Mouse (Mus musculus) testis, adult 2 months (tissue): ENCODE measurements at regions not wholly inside any gene's neighbourhood (a gene's known extent, or its start where the extent isn't known, plus 50 kb on each side); places are given as distances from the start of the nearest gene placed in this dataset.

Experiments
- H3K27ac ChIP-seq: fragments of 200-500 bp; 2 replicates; pipeline ENCODE4 v1.5.1; 2012; ENCODE audit warnings: low read depth, low read length; ENCODE audit not compliant: control insufficient read depth, insufficient read depth
- H3K27me3 ChIP-seq: fragments of 200-500 bp; 2 replicates; pipeline ENCODE4 v1.6.1; 2012; ENCODE audit warnings: mild to moderate bottlenecking, low read length, moderate library complexity; ENCODE audit not compliant: control insufficient read depth, insufficient read depth
- H3K36me3 ChIP-seq: fragments of 200-500 bp; 2 replicates; pipeline ENCODE4 v1.6.1; 2012; ENCODE audit warnings: mild to moderate bottlenecking, low read length; ENCODE audit not compliant: control insufficient read depth, insufficient read depth
- H3K4me1 ChIP-seq: fragments of 200-500 bp; 2 replicates; pipeline ENCODE4 v1.6.1; 2012; ENCODE audit warnings: low read length; ENCODE audit not compliant: control insufficient read depth, insufficient read depth
- H3K4me3 ChIP-seq: fragments of 200-500 bp; 2 replicates; pipeline ENCODE4 v1.5.1; 2012; ENCODE audit warnings: low read depth, mild to moderate bottlenecking, low read length, moderate library complexity, mixed read lengths; ENCODE audit not compliant: control insufficient read depth
- CTCF ChIP-seq: fragments of 200-500 bp; IDR thresholded peaks from 2 replicates; pipeline ENCODE4 v1.5.1; 2012; ENCODE audit warnings: low read depth, mild to moderate bottlenecking, inconsistent platforms, low read length, moderate library complexity; ENCODE audit not compliant: control insufficient read depth, insufficient read depth, insufficient replicate concordance
- POLR2A ChIP-seq: fragments of 200-500 bp; IDR thresholded peaks from 2 replicates; pipeline ENCODE4 v1.6.1; 2012; ENCODE audit warnings: low read depth, mild to moderate bottlenecking, inconsistent platforms, low read length, moderate library complexity; ENCODE audit not compliant: control insufficient read depth

DNA sequence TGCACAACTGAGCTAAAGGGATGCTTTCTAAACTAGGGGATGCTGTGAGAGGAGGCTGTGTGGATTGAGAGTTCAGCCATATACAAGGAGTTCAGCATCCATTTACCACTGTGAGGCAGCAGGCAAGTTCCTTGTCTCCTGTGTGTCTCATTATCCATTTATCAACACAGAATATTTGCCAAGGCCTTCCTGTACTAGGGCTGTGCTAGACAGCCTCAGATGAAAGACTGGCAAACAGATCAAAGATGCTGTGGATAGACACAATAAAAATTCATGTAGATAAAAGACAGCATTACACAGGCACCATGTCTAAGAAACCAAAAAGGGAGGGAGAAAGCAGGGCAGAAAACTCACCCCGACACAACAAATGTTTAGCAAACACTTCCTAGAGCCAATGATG lies 91.5 kb upstream of the Fmo9 start:
- H3K36me3 ChIP-seq, result no peaks in the 10 kb centered on the region
- H3K4me3 ChIP-seq, result no peak overlapping the region
- H3K4me1 ChIP-seq, result no peaks in the 10 kb centered on the region
- TF ChIP-seq CTCF (no peak), POLR2A (no peak)
- H3K27ac ChIP-seq, result no peak overlapping the region
- no peaks in the 10 kb centered on the region for H3K27me3 ChIP-seq

DNA sequence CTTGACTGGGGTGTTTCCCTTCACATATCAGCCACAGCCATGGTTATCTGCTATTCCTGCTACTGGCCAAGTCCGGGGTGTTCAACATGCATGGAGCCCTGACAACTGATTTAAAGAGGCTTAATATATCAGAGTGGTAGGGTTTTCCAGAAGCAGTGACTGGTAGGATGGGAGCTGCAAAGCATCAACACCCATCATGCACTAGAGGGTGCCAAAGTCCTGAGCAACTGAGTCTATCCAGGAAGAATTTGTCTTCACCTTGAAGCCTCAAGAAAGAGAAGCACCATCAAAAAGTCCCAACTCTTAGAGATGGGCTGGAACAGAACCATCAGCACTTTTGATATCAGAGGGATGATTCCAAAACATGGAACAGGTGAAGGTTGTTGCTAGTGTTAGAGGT lies 100.5 kb upstream of the Fmo9 start:
- TF ChIP-seq CTCF (no peak), POLR2A (no peak)
- H3K27ac ChIP-seq, result no peak overlapping the region
- H3K27me3 ChIP-seq, result no peaks in the 10 kb centered on the region
- no peaks in the 10 kb centered on the region for H3K36me3 ChIP-seq
- no peaks in the 10 kb centered on the region for H3K4me1 ChIP-seq
- H3K4me3 ChIP-seq, result no peak overlapping the region

DNA sequence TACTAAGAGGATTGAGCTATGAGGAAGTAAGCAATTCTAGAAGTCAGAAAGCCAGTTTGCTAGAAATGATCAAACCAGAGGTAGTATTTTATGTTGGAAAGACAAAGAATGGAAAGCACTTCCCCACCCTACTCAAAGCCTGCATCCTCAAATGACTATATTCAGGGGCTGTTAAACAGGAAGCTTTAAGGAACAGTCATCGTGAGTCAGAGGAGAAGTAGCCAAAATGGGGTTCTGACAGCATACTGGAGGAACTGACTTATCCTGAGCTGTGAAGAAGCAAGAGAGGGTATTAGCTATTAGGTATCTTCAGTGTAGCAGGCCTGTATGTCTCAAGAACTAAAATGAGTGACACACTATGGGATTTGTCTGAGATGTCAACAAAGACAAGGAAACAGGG lies 106.3 kb upstream of the Fmo9 start:
- Histone ChIP-seq H3K36me3 (no peaks in the 10 kb centered on the region), H3K27ac (no peak overlapping the region), H3K27me3 (no peaks in the 10 kb centered on the region), H3K4me3 (no peak overlapping the region), H3K4me1 (no peaks in the 10 kb centered on the region)
- TF ChIP-seq POLR2A (no peak), CTCF (no peak)

DNA sequence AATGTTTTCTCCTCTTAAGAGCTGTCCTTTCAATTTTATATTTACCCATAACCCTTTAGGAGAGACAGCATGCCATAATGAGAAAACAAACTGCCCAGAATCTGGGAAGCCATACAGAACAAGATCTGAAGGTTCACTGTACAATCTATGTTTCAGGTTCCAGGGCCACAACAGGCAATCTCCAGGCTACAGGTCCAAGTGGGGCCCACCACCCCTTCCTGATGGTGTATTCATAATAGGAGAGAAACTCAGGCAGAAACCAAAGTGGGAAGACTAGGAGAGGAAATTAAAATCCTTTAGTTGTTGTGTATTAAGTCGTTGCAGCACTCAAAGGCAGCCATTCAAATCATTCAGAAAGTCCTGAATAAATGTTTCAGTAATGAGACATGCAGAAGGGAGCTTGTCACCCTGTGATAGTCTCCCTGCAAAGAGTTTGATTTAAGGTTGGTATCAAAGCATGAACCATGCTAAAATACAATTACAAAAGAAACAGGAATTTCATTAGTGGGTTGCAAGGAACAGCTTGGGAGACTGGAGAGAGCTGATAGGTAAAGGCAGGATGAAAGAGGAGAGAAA lies 107.3 kb upstream of the Fmo9 start:
- no peak for TF ChIP-seq CTCF
- TF ChIP-seq POLR2A, result no peak
- Histone ChIP-seq H3K27ac (no peak overlapping the region), H3K4me1 (no peaks in the 10 kb centered on the region), H3K27me3 (no peaks in the 10 kb centered on the region), H3K4me3 (no peak overlapping the region), H3K36me3 (no peaks in the 10 kb centered on the region)

DNA sequence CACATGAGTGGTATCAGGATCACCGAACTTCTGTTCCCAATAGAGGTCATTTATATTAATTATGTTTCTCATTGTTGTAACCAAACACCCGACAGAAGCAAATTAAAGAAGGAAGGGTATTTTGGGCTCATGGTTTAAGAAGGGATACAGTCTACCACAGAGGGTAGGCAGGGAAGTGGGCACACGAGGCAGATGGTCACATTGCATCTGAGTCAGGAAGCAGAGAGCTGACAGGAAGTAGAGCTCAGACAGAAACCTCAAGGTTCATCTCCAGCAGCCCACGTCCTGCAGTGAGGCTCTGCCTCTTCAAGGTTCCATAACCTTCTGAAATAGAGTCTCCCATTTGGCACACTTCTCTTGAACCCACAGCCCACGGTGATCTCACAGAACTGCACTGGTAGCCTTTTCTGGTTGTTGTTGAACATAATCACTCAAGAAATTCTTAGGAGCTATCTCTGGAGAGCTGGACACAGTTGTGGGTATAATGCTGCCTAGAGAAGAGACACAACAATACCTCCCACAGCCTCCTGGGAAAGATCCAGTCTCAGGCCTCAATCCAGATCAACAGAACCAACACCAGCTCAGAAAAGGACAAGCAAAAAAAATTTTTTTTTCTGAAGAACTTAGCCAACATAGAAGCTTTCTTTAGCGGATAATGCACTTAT lies 111.5 kb upstream of the Fmo9 start:
- Histone ChIP-seq H3K4me1 (no peaks in the 10 kb centered on the region), H3K4me3 (no peak overlapping the region), H3K36me3 (no peaks in the 10 kb centered on the region), H3K27ac (no peak overlapping the region), H3K27me3 (no peaks in the 10 kb centered on the region)
- TF ChIP-seq CTCF, result no peak
- no peak for TF ChIP-seq POLR2A

DNA sequence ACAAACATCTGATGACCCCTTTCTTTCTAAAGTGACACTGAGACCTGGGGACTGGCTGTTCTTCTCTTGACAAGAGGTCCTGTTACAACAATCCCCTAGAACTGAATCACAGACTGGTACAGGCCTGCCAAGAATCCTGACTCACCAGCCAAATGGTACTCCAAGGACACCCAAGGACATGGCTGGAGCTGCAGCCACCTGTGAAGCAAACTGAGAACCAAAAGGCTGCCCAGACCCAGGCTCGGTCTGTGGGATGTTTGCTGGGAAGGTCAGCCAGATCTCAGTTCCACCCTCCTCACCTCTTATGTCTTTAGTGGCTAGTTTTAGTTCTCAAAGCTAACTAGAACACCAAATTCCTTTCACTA lies 112.1 kb upstream of the Fmo9 start:
- no peaks in the 10 kb centered on the region for H3K4me1 ChIP-seq
- no peak overlapping the region for H3K27ac ChIP-seq
- no peaks in the 10 kb centered on the region for H3K36me3 ChIP-seq
- no peaks in the 10 kb centered on the region for H3K27me3 ChIP-seq
- TF ChIP-seq CTCF (no peak), POLR2A (no peak)
- no peak overlapping the region for H3K4me3 ChIP-seq

DNA sequence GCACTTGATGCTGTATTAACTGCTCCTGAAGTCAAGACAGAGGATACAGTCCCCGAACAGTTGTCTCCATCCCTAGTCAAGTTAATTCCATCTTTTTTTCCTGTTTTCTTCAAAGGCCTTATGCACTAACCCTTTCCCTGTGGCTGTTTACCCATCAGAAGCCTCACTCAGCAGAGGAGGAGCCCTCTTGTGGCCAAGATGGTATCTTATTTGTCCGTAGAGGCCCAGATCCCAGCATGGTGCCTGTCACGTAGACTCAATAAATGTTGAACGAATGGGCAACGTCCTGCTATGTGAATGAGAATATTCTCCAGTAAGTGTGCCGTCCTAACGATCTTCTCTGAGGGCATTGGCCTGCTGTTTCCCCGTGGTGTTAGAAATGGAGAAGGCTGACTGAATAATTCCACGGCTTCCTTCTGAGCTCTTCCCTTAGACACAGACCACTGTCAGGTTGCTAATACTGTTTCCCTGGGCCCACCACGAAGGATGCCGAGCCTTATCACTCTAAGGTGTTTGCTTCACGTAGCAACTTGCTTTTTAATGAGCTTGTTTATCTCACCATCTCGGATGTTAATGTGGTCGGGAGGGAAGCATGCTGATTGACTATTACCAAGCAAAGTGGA lies 113.1 kb upstream of the Fmo9 start:
- Histone ChIP-seq H3K4me1 (no peaks in the 10 kb centered on the region), H3K36me3 (no peaks in the 10 kb centered on the region), H3K27ac (no peak overlapping the region), H3K27me3 (no peaks in the 10 kb centered on the region), H3K4me3 (no peak overlapping the region)
- TF ChIP-seq POLR2A, result no peak
- TF ChIP-seq CTCF, result no peak
